Mouse (Mus musculus): ENCODE data around the gene Sh3pxd2a.
A peak's percentile ranks its signal among the peaks of the same experiment; 100 is the strongest.

The Sh3pxd2a gene

GRCm38 (mm10) chr19:47261196-47261595, 203.0 kb downstream of the Sh3pxd2a start:
- DNase-seq, result no peak

GRCm38 (mm10) chr19:47259581-47259980, 204.6 kb downstream of the Sh3pxd2a start:
- DNase-seq, result peak; percentile 55

- DNase-seq, result no peak
These were observed 208.3 kb downstream of the Sh3pxd2a start for GRCm38 (mm10) chr19:47255919-47256318.

GRCm38 (mm10) chr19:47255036-47255435, 209.2 kb downstream of the Sh3pxd2a start:
- no peak for DNase-seq

GRCm38 (mm10) chr19:47253053-47253628, 211.1 kb downstream of the Sh3pxd2a start:
- DNase-seq, result no peak

GRCm38 (mm10) chr19:47250931-47251330, 213.3 kb downstream of the Sh3pxd2a start:
- DNase-seq, result no peak

GRCm38 (mm10) chr19:47248906-47249568, 215.2 kb downstream of the Sh3pxd2a start:
- DNase-seq, result no peak

GRCm38 (mm10) chr19:47248296-47248695, 215.9 kb downstream of the Sh3pxd2a start:
- no peak for DNase-seq

- DNase-seq, result no peak
These were observed 216.4 kb downstream of the Sh3pxd2a start for GRCm38 (mm10) chr19:47247791-47248190.

GRCm38 (mm10) chr19:47245512-47245911, 218.7 kb downstream of the Sh3pxd2a start:
- no peak for DNase-seq

GRCm38 (mm10) chr19:47242227-47242626, 222.0 kb downstream of the Sh3pxd2a start:
- DNase-seq, result no peak

GRCm38 (mm10) chr19:47240957-47241356, 223.2 kb downstream of the Sh3pxd2a start:
- no peak for DNase-seq

GRCm38 (mm10) chr19:47240076-47240475, 224.1 kb downstream of the Sh3pxd2a start:
- no peak for DNase-seq

GRCm38 (mm10) chr19:47233087-47233486, 231.1 kb downstream of the Sh3pxd2a start:
- no peak for DNase-seq

- no peak for DNase-seq
These were observed 231.9 kb downstream of the Sh3pxd2a start for GRCm38 (mm10) chr19:47232077-47232865.

GRCm38 (mm10) chr19:47231389-47231788, 232.8 kb downstream of the Sh3pxd2a start:
- DNase-seq, result no peak

GRCm38 (mm10) chr19:47230682-47231081, 233.5 kb downstream of the Sh3pxd2a start:
- DNase-seq, result no peak

GRCm38 (mm10) chr19:47230082-47230481, 234.1 kb downstream of the Sh3pxd2a start:
- DNase-seq, result no peak

GRCm38 (mm10) chr19:47229461-47229860, 234.7 kb downstream of the Sh3pxd2a start:
- DNase-seq, result peak; percentile 83

GRCm38 (mm10) chr19:47228725-47229252, 235.4 kb downstream of the Sh3pxd2a start:
- DNase-seq, result peak; percentile 78

- peak; percentile 62 for DNase-seq
These were observed 238.4 kb downstream of the Sh3pxd2a start for GRCm38 (mm10) chr19:47225791-47226190.

GRCm38 (mm10) chr19:47224743-47225142, 239.5 kb downstream of the Sh3pxd2a start:
- no peak for DNase-seq

GRCm38 (mm10) chr19:47222841-47223557, 241.2 kb downstream of the Sh3pxd2a start:
- no peak for DNase-seq
